Mouse (Mus musculus): ENCODE measurements at regions not wholly inside any gene's neighbourhood (a gene's known extent, or its start where the extent isn't known, plus 50 kb on each side); places are given as distances from the start of the nearest gene placed in this dataset.

DNA sequence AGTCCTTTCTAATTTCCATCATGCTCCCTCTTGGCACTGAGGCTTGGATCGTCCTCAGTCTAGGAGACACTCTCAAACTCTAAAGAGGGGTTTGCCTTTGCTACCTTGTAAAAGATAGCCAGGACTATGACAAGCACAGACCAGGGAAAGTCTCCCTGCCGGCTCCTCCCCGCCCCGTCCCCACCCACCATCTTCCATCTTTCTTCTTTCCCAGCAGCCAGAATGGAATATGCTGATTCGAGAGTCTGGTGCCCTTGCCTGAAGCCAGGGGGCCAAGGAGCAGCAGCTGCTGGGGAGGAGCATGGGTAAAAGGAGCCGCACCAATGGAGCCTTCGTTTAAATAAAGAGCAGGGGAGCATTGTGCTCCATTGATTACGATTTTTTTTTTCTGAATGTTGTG lies 249.4 kb upstream of the Cadm1 start:
- Histone ChIP-seq H3K4me3 (no peak overlapping the region), H3K4me2 (no peak overlapping the region), H3K36me3 (no peaks in the 10 kb centered on the region), H3K27me3 (no peaks in the 10 kb centered on the region), H3K4me1 (replicated peaks) (peaks cover 19% of the 10 kb centered on the region), H3K9me3 (no peaks in the 10 kb centered on the region), H3K27ac (replicated peaks) (peak overlapping the region; percentile 49), H3K9ac (no peak overlapping the region)
- ATAC-seq (ENCODE audit: low FRiP score, low read depth), result no peak
- 26% methylated on average over 8 of the region's 8 CpGs for WGBS

DNA sequence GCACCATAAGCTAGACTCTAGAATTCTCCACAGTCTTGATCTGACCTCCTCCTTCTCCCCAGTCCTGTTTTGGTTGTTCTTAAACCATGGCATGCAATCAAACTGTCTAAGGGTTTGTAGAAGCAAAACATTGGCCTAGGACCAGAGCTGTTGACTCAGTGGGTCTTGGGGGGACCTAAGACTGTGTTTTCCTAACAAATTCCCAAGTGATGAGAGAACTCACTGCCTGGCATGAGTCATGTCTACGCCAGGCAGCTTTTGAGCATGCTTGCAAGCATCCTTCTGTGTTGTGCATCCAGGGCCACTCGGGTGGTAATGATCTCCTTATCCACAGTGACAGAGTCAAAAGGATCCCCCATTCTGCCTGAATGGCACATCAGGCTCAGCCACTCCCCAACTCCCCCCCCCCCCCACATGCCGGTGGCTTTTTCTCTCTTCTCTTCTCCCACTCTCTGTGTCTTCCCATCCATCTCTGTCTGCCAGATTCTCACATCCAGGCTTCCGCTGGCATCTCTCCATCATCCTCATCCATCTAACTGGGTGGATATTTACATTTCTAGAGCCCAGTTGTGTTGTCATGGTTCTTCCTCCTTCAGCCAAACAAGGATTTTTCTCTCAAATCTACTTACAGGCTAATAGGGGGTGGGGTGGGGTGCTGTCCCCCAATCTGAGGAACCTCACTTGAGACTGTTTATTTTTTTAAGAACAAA lies 246.1 kb upstream of the Cadm1 start:
- no peaks in the 10 kb centered on the region for H3K36me3 ChIP-seq
- H3K9me3 ChIP-seq, result no peaks in the 10 kb centered on the region
- 40% methylated on average over 4 of the region's 4 CpGs for WGBS
- H3K4me2 ChIP-seq, result no peak overlapping the region
- H3K9ac ChIP-seq, result no peak overlapping the region
- no peak overlapping the region for H3K4me3 ChIP-seq
- ATAC-seq (ENCODE audit: low FRiP score, low read depth), result no peak
- H3K27ac ChIP-seq (replicated peaks), result no peak overlapping the region
- H3K4me1 ChIP-seq (replicated peaks), result peaks cover 17% of the 10 kb centered on the region
- H3K27me3 ChIP-seq, result no peaks in the 10 kb centered on the region

DNA sequence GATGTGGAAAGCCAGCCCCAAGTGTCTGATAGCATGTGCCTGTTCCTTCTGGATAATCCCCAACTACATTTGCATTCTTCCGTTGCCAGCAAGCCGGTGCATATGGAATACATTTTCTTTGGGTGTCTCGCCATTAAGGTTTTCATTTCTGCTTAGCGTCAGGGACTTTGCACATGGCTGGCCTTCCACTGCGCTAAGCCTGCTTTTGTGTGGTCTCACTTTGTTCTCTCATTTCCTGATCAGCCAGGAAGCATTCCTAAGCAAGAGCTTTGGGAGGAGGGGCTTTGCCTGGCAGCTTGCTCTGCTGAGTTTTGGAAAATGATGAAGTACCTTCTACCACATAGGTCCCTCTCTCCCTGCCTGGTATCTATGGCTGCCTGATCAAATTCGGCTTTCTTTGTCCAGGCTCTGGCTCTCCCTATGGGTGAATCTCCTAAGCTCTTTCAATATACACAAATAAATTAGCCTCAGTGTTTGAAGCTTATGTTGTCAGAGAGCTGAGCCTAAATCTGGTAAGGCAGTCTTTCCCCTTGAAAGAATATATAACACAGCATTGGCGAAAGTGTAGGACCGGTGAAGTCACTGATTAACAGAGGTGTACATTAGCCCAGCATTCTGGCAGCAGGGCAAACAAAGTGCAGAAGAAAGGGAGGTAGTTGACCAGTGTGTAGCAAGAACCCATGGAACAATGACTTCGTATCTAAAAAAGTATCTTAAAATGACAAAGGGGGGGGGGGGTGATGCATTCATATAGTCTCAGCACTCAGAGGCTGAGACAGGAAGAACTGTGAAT lies 242.8 kb upstream of the Cadm1 start:
- no peak for ATAC-seq (ENCODE audit: low FRiP score, low read depth)
- no peaks in the 10 kb centered on the region for H3K4me1 ChIP-seq (replicated peaks)
- H3K4me3 ChIP-seq, result no peak overlapping the region
- no peak overlapping the region for H3K4me2 ChIP-seq
- H3K27ac ChIP-seq (replicated peaks), result no peak overlapping the region
- no peaks in the 10 kb centered on the region for H3K27me3 ChIP-seq
- H3K9me3 ChIP-seq, result no peaks in the 10 kb centered on the region
- H3K36me3 ChIP-seq, result no peaks in the 10 kb centered on the region
- H3K9ac ChIP-seq, result no peak overlapping the region
- 73% methylated on average over 9 of the region's 9 CpGs for WGBS

DNA sequence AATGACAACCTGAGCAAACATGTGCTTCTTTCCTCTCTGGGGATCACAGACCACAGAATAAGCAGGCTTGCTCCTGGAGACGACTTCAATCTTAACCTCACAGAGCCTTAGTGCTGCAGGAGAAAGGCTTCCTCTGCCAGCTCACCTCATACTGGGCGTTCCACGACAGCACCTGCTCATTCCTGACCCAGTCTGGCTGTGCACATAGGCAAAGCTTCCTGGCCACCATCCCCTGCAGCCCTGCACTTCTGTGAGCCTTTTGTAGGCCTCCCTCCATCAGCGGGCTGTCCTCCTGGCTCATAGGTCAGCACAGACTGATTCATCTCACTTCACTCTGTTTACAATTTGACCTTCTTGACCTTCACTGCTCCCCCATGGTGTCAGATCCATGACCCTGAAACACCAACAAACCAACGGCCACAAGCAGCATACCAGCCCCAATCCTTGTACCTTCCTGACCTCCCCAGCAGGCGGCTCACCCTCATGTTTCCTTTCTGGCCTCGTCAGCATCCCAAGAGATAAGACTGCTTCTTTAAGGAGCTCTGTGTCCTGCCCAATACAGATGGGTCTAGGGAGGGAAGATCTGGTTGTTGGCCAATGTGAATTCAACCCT lies 241.3 kb upstream of the Cadm1 start:
- H3K4me1 ChIP-seq (replicated peaks), result no peaks in the 10 kb centered on the region
- no peak overlapping the region for H3K9ac ChIP-seq
- no peak overlapping the region for H3K27ac ChIP-seq (replicated peaks)
- no peak for ATAC-seq (ENCODE audit: low FRiP score, low read depth)
- H3K4me3 ChIP-seq, result no peak overlapping the region
- no peaks in the 10 kb centered on the region for H3K9me3 ChIP-seq
- no peak overlapping the region for H3K4me2 ChIP-seq
- H3K27me3 ChIP-seq, result no peaks in the 10 kb centered on the region
- 34% methylated on average over 7 of the region's 7 CpGs for WGBS
- no peaks in the 10 kb centered on the region for H3K36me3 ChIP-seq

DNA sequence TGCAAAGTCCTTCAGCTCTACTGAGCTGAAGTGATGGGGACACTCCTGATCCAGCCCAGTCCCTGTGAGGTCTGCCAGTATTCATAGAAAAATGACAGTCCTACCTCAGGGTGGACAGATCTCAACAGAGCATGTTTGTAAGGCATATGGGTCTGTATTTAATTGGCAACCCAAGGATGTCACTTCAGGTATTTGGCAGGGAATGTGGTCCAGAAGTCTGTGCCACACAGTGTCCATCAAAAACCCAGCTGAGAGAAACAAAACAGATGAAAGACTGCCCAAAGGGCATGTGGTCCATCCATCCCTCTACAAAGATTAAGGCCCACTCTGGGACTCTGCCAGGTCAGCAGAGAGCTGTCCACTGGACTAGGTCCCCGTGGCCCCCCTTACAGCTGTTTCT lies 229.3 kb upstream of the Cadm1 start:
- no peak overlapping the region for H3K27ac ChIP-seq (replicated peaks)
- ATAC-seq (ENCODE audit: low FRiP score, low read depth), result no peak
- H3K4me1 ChIP-seq (replicated peaks), result no peaks in the 10 kb centered on the region
- no peaks in the 10 kb centered on the region for H3K36me3 ChIP-seq
- no peak overlapping the region for H3K4me3 ChIP-seq
- H3K27me3 ChIP-seq, result no peaks in the 10 kb centered on the region
- H3K4me2 ChIP-seq, result no peak overlapping the region
- no peaks in the 10 kb centered on the region for H3K9me3 ChIP-seq
- WGBS, result 59% methylated on average over 1 of the region's 1 CpGs
- no peak overlapping the region for H3K9ac ChIP-seq

DNA sequence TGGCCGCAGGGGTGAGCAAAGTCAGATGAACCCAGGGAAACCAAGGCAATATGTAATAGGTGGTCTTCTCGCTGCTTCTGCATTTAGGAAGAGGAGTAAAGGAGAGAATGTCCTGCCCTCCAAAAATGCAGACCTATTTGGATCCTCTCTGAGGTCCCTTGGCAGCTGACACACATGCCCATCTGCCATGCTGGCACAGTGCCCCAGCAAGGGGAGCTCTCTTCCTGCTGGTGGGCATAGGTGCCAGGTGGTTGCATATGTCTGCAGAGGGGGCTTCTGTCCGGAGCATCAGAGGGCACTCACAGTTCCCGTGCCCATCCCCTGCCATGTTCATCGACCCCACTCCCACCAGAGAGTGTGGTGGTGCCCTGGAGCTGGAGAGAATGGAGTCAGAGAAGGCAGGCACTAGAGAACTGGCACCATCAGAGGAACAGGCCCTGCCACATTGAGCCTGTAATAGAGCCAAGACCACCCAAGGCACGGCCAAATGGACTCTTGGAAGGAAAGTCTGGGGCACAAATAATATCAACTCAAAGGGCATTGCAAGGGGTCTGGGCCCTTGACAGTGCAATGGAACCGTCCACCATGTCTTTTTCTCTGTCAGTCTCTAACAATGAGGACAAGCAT lies 222.7 kb upstream of the Cadm1 start:
- 0 out of 2 replicates have a peak overlapping the region, but pooled peaks have one; percentile 35 for H3K27ac ChIP-seq (replicated peaks)
- peak; percentile 23; the same call in 1 of the 2 replicates for ATAC-seq (ENCODE audit: low FRiP score, low read depth)

DNA sequence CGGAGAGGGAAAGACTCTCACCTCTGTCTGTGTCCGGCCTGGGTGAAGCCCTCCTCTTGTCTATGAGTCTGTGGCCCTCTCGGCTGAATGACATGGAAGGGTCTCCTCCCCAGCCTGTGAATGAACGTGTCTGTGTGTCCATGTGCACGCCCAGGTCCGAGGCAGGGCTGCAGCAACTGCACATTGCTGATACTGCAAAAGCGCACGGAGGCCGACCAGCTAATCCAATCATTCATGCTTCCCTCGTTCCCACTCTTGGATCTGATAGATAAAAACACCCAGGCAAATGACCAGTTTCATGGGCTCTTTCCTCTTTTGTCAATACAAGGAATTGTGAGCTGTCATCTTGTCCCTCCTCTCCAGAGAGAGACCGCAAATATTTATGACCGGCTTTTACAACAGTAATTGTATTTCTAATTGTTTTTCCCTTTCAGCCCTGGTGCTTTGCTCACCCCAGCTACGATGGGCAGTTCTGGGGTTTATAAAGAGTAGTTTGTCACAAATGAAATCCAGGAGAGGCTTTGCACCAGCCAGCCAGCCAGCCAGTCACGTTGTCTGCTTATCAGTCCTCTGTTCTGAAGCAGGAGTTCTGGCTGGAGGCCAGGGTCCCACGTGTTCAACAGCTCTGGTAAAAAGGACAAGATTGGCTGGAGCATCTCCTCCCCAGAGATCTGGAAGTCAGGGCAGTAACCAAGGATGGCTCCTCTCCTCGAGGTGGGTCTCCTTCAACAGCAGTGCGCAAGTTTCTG lies 222.0 kb upstream of the Cadm1 start:
- peaks cover 18% of the 10 kb centered on the region for H3K4me1 ChIP-seq (replicated peaks)
- H3K27me3 ChIP-seq, result no peaks in the 10 kb centered on the region
- H3K9me3 ChIP-seq, result no peaks in the 10 kb centered on the region
- H3K9ac ChIP-seq, result no peak overlapping the region
- no peak overlapping the region for H3K4me2 ChIP-seq
- H3K36me3 ChIP-seq, result no peaks in the 10 kb centered on the region
- ATAC-seq (ENCODE audit: low FRiP score, low read depth), result no peak
- no peak overlapping the region for H3K4me3 ChIP-seq
- WGBS, result 44% methylated on average over 17 of the region's 17 CpGs
- peak overlapping the region; percentile 35; the same call in 1 of the 2 replicates for H3K27ac ChIP-seq (replicated peaks)

More for the DNA sequence above, 222.7 kb upstream of the Cadm1 start:
- Histone ChIP-seq H3K4me2 (no peak overlapping the region), H3K9ac (no peak overlapping the region), H3K9me3 (no peaks in the 10 kb centered on the region), H3K4me3 (no peak overlapping the region), H3K4me1 (replicated peaks) (peaks cover 18% of the 10 kb centered on the region), H3K36me3 (no peaks in the 10 kb centered on the region), H3K27me3 (no peaks in the 10 kb centered on the region)
- WGBS, result 66% methylated on average over 7 of the region's 7 CpGs

DNA sequence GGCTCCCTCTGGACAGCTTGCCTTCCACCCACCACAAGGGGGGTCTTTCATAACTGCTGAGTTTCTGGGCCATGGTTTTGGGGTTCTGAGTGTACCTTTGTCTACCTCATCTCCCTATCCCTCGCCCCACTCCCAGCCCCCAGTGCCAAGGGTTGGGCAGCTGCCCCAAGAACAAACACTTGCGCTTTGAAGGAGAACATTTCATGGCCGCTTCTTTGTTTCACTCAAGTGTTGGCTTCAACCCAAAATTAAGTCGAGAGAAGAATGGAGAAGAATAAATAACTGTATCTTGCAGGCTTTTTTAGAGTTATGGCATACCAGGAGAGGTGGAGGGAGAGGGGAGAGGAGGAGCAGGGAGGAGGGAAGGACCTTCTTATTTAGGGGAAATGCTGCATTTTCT lies 216.5 kb upstream of the Cadm1 start:
- 66% methylated on average over 4 of the region's 4 CpGs for WGBS

DNA sequence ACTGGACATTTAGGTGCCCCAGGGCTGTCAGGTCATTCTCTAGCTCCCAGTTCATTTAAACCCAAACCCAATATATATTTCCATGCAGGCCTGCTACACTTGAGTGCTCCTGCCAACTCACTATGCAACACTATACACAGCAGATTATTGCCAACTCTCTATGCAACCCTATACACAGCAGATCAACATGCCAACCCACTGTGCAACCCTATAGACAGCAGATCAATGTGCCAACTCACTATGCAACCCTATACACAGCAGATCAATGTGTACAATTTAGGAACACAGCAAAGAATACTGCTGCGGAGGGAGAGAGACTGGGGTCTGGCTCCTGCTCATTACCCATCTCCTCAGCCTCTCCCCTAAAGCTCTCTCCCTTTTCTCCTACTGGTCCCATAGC lies 215.7 kb upstream of the Cadm1 start:
- H3K36me3 ChIP-seq, result no peaks in the 10 kb centered on the region
- no peak overlapping the region for H3K9ac ChIP-seq
- no peaks in the 10 kb centered on the region for H3K4me1 ChIP-seq (replicated peaks)
- ATAC-seq (ENCODE audit: low FRiP score, low read depth), result no peak
- H3K27ac ChIP-seq (replicated peaks), result no peak overlapping the region
- no peaks in the 10 kb centered on the region for H3K9me3 ChIP-seq
- H3K4me3 ChIP-seq, result no peak overlapping the region
- no peaks in the 10 kb centered on the region for H3K27me3 ChIP-seq
- no peak overlapping the region for H3K4me2 ChIP-seq
- 88% methylated on average over 1 of the region's 1 CpGs for WGBS

More for the DNA sequence above, 216.5 kb upstream of the Cadm1 start:
- peaks cover 2% of the 10 kb centered on the region for H3K4me1 ChIP-seq (replicated peaks)
- no peak overlapping the region for H3K9ac ChIP-seq
- no peaks in the 10 kb centered on the region for H3K27me3 ChIP-seq
- H3K27ac ChIP-seq (replicated peaks), result no peak overlapping the region
- no peak for ATAC-seq (ENCODE audit: low FRiP score, low read depth)
- H3K36me3 ChIP-seq, result no peaks in the 10 kb centered on the region
- no peak overlapping the region for H3K4me2 ChIP-seq
- H3K9me3 ChIP-seq, result no peaks in the 10 kb centered on the region
- H3K4me3 ChIP-seq, result no peak overlapping the region

DNA sequence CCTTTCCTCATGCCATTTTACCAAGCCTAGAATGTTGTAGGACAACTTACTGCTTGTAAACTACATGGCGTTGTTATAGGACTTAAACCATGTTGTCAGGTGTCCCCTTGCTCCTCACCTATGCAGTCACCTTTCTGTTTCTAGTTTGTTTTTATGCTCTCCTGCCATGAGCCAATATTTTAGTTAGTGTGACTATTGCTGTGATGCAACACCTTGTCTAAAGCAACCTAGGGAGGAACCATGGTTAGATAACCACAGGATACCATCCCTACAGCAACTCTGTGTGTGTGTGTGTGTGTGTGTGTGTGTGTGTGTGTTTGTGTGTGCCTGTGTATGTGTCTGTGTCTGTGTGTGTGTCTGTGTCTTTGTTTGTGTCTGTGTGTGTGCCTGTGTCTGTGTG lies 209.6 kb upstream of the Cadm1 start:
- H3K4me1 ChIP-seq (replicated peaks), result no peaks in the 10 kb centered on the region
- H3K27me3 ChIP-seq, result no peaks in the 10 kb centered on the region
- H3K9ac ChIP-seq, result no peak overlapping the region
- no peak overlapping the region for H3K27ac ChIP-seq (replicated peaks)
- H3K4me2 ChIP-seq, result no peak overlapping the region
- WGBS, result 95% methylated on average over 1 of the region's 1 CpGs
- no peaks in the 10 kb centered on the region for H3K36me3 ChIP-seq
- ATAC-seq (ENCODE audit: low FRiP score, low read depth), result no peak
- H3K9me3 ChIP-seq, result no peaks in the 10 kb centered on the region
- H3K4me3 ChIP-seq, result no peak overlapping the region

DNA sequence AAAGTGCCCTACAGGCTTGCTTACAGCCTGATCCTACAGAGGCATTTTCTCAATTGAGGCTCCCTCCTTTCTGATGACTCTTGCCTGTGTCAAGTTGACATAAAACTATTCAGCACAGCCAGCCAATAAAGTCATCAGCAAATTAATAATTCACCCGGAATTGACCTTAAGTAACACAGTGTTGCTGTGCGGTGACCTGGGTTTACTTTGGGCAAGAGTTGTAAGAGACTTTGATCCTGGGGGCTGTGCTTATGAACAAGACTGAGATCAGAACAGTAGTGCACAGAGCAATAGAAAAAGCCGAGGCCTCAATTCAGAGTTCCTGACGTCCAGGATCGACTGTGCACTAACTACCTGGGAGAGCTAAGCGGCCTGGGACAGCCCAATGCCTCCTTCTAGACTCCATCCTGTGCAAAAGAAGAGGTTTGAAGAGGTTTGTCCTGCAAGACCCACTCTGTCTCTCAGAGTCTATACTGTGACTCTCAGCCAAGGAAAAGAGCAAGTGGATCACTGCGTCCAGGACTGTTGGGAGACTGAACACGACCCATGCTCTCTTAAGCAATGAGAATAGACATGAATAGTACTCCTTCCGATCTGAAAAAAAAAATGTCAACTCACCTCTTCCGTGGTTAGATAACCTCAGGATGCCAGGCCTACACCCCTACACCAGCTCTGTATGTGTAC lies 208.7 kb upstream of the Cadm1 start:
- H3K36me3 ChIP-seq, result no peaks in the 10 kb centered on the region
- H3K27me3 ChIP-seq, result no peaks in the 10 kb centered on the region
- H3K9me3 ChIP-seq, result no peaks in the 10 kb centered on the region
- no peak overlapping the region for H3K27ac ChIP-seq (replicated peaks)
- no peak overlapping the region for H3K4me2 ChIP-seq
- H3K4me3 ChIP-seq, result no peak overlapping the region
- ATAC-seq (ENCODE audit: low FRiP score, low read depth), result no peak
- H3K9ac ChIP-seq, result no peak overlapping the region
- H3K4me1 ChIP-seq (replicated peaks), result no peaks in the 10 kb centered on the region
- 77% methylated on average over 10 of the region's 10 CpGs for WGBS
